Mouse (Mus musculus): ENCODE measurements around the gene Tm6sf1. TPM values are rescaled to one million over a fixed set of nuclear protein-coding genes. Genes with fewer than 3 reads are reported as not detected.

The Tm6sf1 gene
- polyA plus RNA-seq, 1 experiment from 2014 or later: 13.4 TPM

DNA sequence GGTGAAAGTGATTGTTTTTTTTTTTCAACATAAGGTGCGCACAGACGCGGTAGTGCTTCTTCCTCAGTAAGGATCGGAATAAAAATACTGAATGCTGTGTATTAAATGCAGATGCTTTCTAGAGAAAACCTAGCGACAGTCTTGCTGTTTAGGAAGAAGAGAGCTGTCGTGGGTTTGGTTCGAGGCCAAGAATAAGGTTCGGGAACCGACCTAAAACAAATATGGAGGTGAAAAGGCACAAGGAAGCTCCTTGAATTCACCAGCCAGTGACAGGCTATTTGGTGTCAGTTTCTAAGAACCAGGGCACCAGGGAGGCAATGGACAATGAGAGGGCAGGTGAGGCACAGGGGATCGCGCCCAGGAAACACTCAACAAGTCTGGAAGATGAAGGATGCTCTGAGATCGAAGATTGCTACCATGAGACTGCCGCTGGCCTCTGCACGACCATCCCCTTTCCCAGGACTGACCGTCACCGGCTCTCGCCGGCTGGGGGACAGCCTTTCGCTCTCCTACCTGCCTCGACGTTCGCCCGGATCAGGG, 74.3 kb downstream of the Tm6sf1 start:
- H3K9me3 ChIP-seq (ENCODE audit: control insufficient read depth, low read length): no peaks in the 10 kb centered on the region
- H3K27me3 ChIP-seq (ENCODE audit: control insufficient read depth, insufficient read depth, low read length): no peaks in the 10 kb centered on the region
- ATAC-seq (ENCODE audit: low FRiP score) (no peak), DNase-seq (ENCODE audit: low spot score, missing footprints) (peak; percentile 94)
- H3K36me3 ChIP-seq (ENCODE audit: control insufficient read depth, insufficient read depth, low read length): no peaks in the 10 kb centered on the region
- H3K4me3 ChIP-seq (ENCODE audit: low read depth, low read length): peak overlapping the region; percentile 89
- peak overlapping the region; percentile 85 for H3K4me2 ChIP-seq
- H3K27ac ChIP-seq (ENCODE audit: low read depth, low read length): peak overlapping the region; percentile 93
- 8% methylated on average over 23 of the region's 23 CpGs for WGBS
- H3K9ac ChIP-seq (ENCODE audit: low read length): peak overlapping the region; percentile 98
- H3K4me1 ChIP-seq (ENCODE audit: control insufficient read depth, insufficient read depth, low read length): peaks cover 10% of the 10 kb centered on the region

DNA sequence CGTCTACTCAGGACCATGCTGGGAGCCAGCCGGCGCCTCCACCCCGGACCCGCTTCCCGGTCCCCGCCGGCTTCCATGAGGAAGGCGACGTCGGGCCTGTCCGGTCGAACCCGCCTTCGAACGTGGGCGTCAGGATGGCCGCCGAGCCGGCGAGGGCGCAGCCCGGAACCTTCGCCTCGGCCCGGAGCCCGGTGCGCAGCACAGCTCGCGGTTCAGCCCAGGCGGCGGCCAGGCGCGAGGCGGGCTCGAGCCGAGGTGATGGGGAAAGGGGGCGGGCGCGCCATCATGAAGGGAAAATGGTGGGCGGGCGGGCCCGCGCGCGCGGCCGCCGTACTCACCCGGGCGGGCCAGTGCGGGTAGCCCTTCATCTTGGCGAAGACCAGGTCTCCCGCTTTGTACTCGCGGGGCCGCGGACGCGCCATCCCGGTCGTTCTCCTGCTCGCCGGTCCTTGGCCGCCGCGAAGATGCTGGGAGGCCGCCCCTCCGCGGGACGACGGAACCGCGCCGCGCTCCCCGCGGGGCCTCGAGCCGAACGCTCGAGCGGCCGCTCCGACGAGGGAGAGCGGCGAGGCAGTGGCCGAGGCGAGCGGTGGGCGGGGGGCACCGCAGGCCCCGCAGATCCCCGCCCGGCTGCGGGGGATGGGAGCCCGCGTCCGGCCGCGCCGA, 74.9 kb downstream of the Tm6sf1 start:
- peak overlapping the region; percentile 98 for H3K9ac ChIP-seq (ENCODE audit: low read length)
- no peaks in the 10 kb centered on the region for H3K27me3 ChIP-seq (ENCODE audit: control insufficient read depth, insufficient read depth, low read length)
- peaks cover 10% of the 10 kb centered on the region for H3K4me1 ChIP-seq (ENCODE audit: control insufficient read depth, insufficient read depth, low read length)
- no peaks in the 10 kb centered on the region for H3K9me3 ChIP-seq (ENCODE audit: control insufficient read depth, low read length)
- peak overlapping the region; percentile 89 for H3K4me3 ChIP-seq (ENCODE audit: low read depth, low read length)
- peak overlapping the region; percentile 93 for H3K27ac ChIP-seq (ENCODE audit: low read depth, low read length)
- DNase-seq (ENCODE audit: low spot score, missing footprints): no peak
- WGBS: under 1% methylated on average over 91 of the region's 103 CpGs
- ATAC-seq (ENCODE audit: low FRiP score): peak; percentile 84
- peak overlapping the region; percentile 85 for H3K4me2 ChIP-seq
- no peaks in the 10 kb centered on the region for H3K36me3 ChIP-seq (ENCODE audit: control insufficient read depth, insufficient read depth, low read length)

Other genes starting within 250 kb of the Tm6sf1 start
- gene Homer2, start 151.5 kb upstream of the Tm6sf1 start, polyA plus RNA-seq (2014; fragmentation: Nextera tagmentation; extraction: Ambion mirVana): 19.6 and 22.4 TPM in 2 replicates
- gene Ramac, start 96.1 kb upstream of the Tm6sf1 start, polyA plus RNA-seq (2014; fragmentation: Nextera tagmentation; extraction: Ambion mirVana): 147 and 160 TPM in 2 replicates
- gene 3110040N11Rik, start 69.5 kb upstream of the Tm6sf1 start, polyA plus RNA-seq (2014; fragmentation: Nextera tagmentation; extraction: Ambion mirVana): 46.3 and 51.2 TPM in 2 replicates
- 102 and 106 TPM in 2 replicates for gene Btbd1, start 29.6 kb upstream of the Tm6sf1 start, polyA plus RNA-seq (2014; fragmentation: Nextera tagmentation; extraction: Ambion mirVana)
- not detected in 2 replicates for gene Gm10160, start 3.2 kb upstream of the Tm6sf1 start, polyA plus RNA-seq (2014; fragmentation: Nextera tagmentation; extraction: Ambion mirVana)
- gene Hdgfl3, start 75.5 kb downstream of the Tm6sf1 start, polyA plus RNA-seq (2014; fragmentation: Nextera tagmentation; extraction: Ambion mirVana): 40.2 and 42.0 TPM in 2 replicates
- gene Bnc1, start 133.3 kb downstream of the Tm6sf1 start, polyA plus RNA-seq (2014; fragmentation: Nextera tagmentation; extraction: Ambion mirVana): 0.32 and 0.44 TPM in 2 replicates

All from midbrain, embryonic 11.5 days (tissue).